Comparison of ENCODE assay signal across 8 mouse cellular contexts in the genomic region with DNA sequence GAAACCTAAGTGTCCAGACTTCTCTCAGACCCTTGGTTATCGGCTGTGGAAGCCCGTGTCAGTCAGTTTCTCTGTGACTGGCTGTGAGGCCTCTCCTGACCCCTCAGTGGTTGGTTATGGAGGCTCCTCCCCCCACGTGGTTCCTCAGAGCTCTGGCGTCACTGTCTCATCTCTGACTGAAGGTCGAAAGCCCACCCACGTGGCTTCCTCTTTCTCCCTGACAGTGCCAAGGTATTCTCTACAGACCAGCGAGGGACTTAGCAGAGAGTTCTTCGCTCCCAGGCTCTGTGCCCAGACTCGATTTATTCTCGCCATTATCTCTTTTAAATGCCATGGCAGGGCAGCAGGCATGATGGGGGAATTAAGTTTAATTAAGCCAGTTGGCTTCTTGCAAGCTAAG. TPM values are rescaled to one million over a fixed set of nuclear protein-coding genes. Genes with fewer than 3 reads are reported as not detected.
DNase-seq lines count a peak whose midpoint lies in the region; ATAC-seq and TF ChIP-seq lines count a peak whose summit lies in the region.
"Had no signal": no experiment of that assay in that cellular context is flagged by ENCODE, and none has a peak within 500 bp of the region (broad histone marks: within the 10 kb centered on the region; RNA-seq: fewer than 3 reads in every experiment).

No protein-coding gene starts in this region.

- TF ChIP-seq CTCF in stomach, postnatal 0 days (IDR thresholded peaks at IDR 0.05; ENCODE audit: low read depth): no peak

- H3K4me3 ChIP-seq in embryonic facial prominence, embryonic 10.5 days: no peak overlapping the region
- H3K4me3 ChIP-seq in stomach, postnatal 0 days (ENCODE audit: low read depth, low read length): no peak overlapping the region
- H3K4me3 ChIP-seq: midbrain, embryonic 12.5 days had no signal

- WGBS in embryonic facial prominence, embryonic 10.5 days: 57% methylated on average over 10 of the region's 10 CpGs
- 36% methylated on average over 10 of the region's 10 CpGs for WGBS in stomach, postnatal 0 days

- ATAC-seq in stomach, postnatal 0 days (ENCODE audit: low FRiP score, low TSS enrichment): no peak

- no peak overlapping the region for H3K9ac ChIP-seq in stomach, postnatal 0 days (ENCODE audit: low read length)
- H3K9ac ChIP-seq: midbrain, embryonic 12.5 days had no signal

- no peaks in the 10 kb centered on the region for H3K27me3 ChIP-seq in embryonic facial prominence, embryonic 10.5 days (replicated peaks; ENCODE audit: low read depth, poor library complexity, severe bottlenecking)
- no peaks in the 10 kb centered on the region for H3K27me3 ChIP-seq in stomach, postnatal 0 days (ENCODE audit: control insufficient read depth, insufficient read depth, low read length)

- H3K9me3 ChIP-seq in embryonic facial prominence, embryonic 10.5 days: no peaks in the 10 kb centered on the region
- no peaks in the 10 kb centered on the region for H3K9me3 ChIP-seq in stomach, postnatal 0 days (ENCODE audit: control insufficient read depth, low read length)
- H3K9me3 ChIP-seq: midbrain, embryonic 12.5 days had no signal

- no peak for TF ChIP-seq EP300 in stomach, postnatal 0 days (optimal IDR thresholded peaks at IDR 0.05)

- no peaks in the 10 kb centered on the region for H3K36me3 ChIP-seq in embryonic facial prominence, embryonic 10.5 days (replicated peaks)
- H3K36me3 ChIP-seq in stomach, postnatal 0 days (ENCODE audit: control insufficient read depth, insufficient read depth, low read length): no peaks in the 10 kb centered on the region
- H3K36me3 ChIP-seq: midbrain, embryonic 12.5 days had no signal

- H3K27ac ChIP-seq in embryonic facial prominence, embryonic 10.5 days (replicated peaks): no peak overlapping the region
- H3K27ac ChIP-seq in stomach, postnatal 0 days (replicated peaks): no peak overlapping the region
- H3K27ac ChIP-seq: midbrain, embryonic 12.5 days had no signal

- peak; percentile 3 for DNase-seq in kidney, adult 18-20 months
- no peak for DNase-seq in kidney, postnatal 14 days
- DNase-seq in 416B (ENCODE audit: low read depth) (peak; percentile 18), A20 (ENCODE audit: low read depth, low spot score) (peak; percentile 41)
- DNase-seq in embryonic facial prominence, embryonic 10.5 days (ENCODE audit: low spot score): peak; percentile 22
- no peak for DNase-seq in urinary bladder, postnatal 36 days (ENCODE audit: low spot score in 2 of 2)
- no peak for DNase-seq in stomach, postnatal 0 days (ENCODE audit: low spot score)

- H3K4me1 ChIP-seq in embryonic facial prominence, embryonic 10.5 days: peaks cover 8% of the 10 kb centered on the region
- H3K4me1 ChIP-seq in stomach, postnatal 0 days (replicated peaks; ENCODE audit: control insufficient read depth, insufficient read depth): no peaks in the 10 kb centered on the region
- H3K4me1 ChIP-seq: midbrain, embryonic 12.5 days had no signal

- no peak overlapping the region for H3K4me2 ChIP-seq in stomach, postnatal 0 days (replicated peaks; ENCODE audit: low read depth)
- H3K4me2 ChIP-seq: midbrain, embryonic 12.5 days had no signal

RNA-seq across cellular contexts. Expression of gene Cacng4, which starts 55.3 kb away (rescaled TPM):
- 2.9 and 3.4 TPM in 2 replicates for polyA plus RNA-seq in embryonic facial prominence, embryonic 10.5 days (2016; fragmentation: Nextera tagmentation; extraction: Ambion mirVana)
- polyA plus RNA-seq in stomach, postnatal 0 days (2015; fragmentation: Nextera tagmentation; extraction: Ambion mirVana): 1.3 TPM in 2 replicates

Comparison
In these comparisons a context has a peak if more than half of its experiments do, and no peak if none do; other contexts are left out.
1. DNase-seq: peak in kidney, adult 18-20 months (single experiment), 416B (single experiment), A20 (single experiment) and embryonic facial prominence, embryonic 10.5 days (single experiment); none in kidney, postnatal 14 days (single experiment), urinary bladder, postnatal 36 days (0 of 2) and stomach, postnatal 0 days (single experiment).